Mouse (Mus musculus) G1E (cell line): ENCODE data around the gene Apopt1. TPM values are rescaled to one million over a fixed set of nuclear protein-coding genes. Genes with fewer than 3 reads are reported as not detected.
"Not testable (repeated sequence)": the region's sequence is repeated elsewhere in the genome, so short reads cannot be mapped to it uniquely, and the experiment has no call there.

Source experiments
- ATAC-seq: 2 replicates; pipeline ENCODE4 v1.8.0; 2016; ENCODE audit warnings: mild to moderate bottlenecking; ENCODE audit not compliant: insufficient number of reproducible peaks, poor library complexity, low FRiP score, severe bottlenecking; ENCODE audit errors: extremely low read depth
- DNase-seq: peaks from one replicate; pipeline ENCODE4 v3.0.0; 2012; ENCODE audit warnings: low spot score
- H3K27me3 ChIP-seq: 2 replicates; pipeline ENCODE4 v1.6.1; 2012; ENCODE audit warnings: mild to moderate bottlenecking, low read length, inconsistent platforms; ENCODE audit not compliant: insufficient read depth
- H3K36me3 ChIP-seq: replicated peaks from 2 replicates; pipeline ENCODE3; 2012; ENCODE audit warnings: mild to moderate bottlenecking, inconsistent platforms
- H3K4me1 ChIP-seq: 2 replicates; pipeline ENCODE4 v1.6.1; 2012; ENCODE audit warnings: low read depth, low read length, inconsistent platforms, mixed read lengths; ENCODE audit not compliant: insufficient read depth
- H3K4me3 ChIP-seq: 2 replicates; pipeline ENCODE4 v1.5.1; 2012; ENCODE audit warnings: low read depth, mild to moderate bottlenecking, inconsistent platforms, low read length, moderate library complexity, mixed read lengths
- H3K9me3 ChIP-seq: replicated peaks from 2 replicates; pipeline ENCODE4 v1.6.1; 2012; ENCODE audit warnings: inconsistent platforms
- CTCF ChIP-seq: IDR thresholded peaks from 2 replicates; pipeline ENCODE4 v1.5.1; 2012; ENCODE audit warnings: low read depth, low read length, inconsistent platforms, mixed read lengths
- GATA1 ChIP-seq: IDR thresholded peaks from 2 replicates; pipeline ENCODE4 v1.6.1; 2012; ENCODE audit warnings: borderline replicate concordance, low read length, inconsistent platforms, mixed read lengths
- GATA2 ChIP-seq: IDR thresholded peaks from 2 replicates; pipeline ENCODE4 v1.6.1; 2012; ENCODE audit warnings: low read depth, low read length, inconsistent platforms, borderline replicate concordance
- POLR2AphosphoS5 ChIP-seq: IDR thresholded peaks from 2 replicates; pipeline ENCODE4 v1.6.1; 2012; ENCODE audit warnings: low read depth, low read length, inconsistent platforms; ENCODE audit not compliant: insufficient replicate concordance
- TAL1 ChIP-seq: conservative IDR thresholded peaks from 2 replicates; pipeline ENCODE4 v1.6.1; 2012; ENCODE audit warnings: low read depth, low read length, inconsistent platforms, mixed read lengths
- polyA plus RNA-seq: library from polyadenylated mRNA; stranded (reverse); fragments of >175 nt; gene quantifications from 2 replicates; pipeline ENCODE4 v1.2.3, GENCODE M21; 2012
- total RNA-seq, 2 experiments: library from RNA; stranded (forward) in 1 of 2; stranded (reverse) in 1 of 2; fragments of 200-1000 nt in 1 of 2; fragments of >200 nt in 1 of 2; fragmentation: Nextera tagmentation in 1 of 2; gene quantifications; 2 replicates each; pipeline ENCODE4 v1.2.3; 2014 to 2017

Gene Apopt1
- total and polyA plus RNA-seq, 3 experiments, result 68.7 to 315 (median 109) TPM

DNA sequence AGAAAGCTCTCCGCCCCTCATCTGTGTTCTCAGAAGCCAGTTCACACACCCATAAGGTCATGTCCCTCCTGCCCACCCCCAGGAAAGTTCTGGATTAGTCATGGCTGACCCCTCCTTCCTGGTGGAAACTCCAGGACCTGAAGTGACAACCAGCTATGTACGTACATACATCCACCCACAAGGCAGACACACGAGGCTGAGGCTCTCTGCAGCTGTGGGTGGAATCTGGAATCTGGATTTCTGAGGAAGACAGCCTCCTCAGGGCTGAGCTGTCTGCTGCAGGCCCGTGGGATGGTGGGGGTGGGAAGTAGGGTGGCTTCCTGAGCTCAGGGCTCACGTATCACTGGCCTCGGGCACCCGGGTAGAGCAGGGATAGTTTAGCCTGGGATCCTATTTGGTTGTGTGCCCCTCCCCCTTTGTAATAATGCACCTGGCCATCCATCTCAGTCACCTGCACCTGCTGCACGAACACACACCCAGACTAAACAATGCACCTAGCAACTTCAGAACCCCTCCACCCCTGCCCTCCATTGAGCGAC is 12.1 kb upstream of the Apopt1 start:
- H3K36me3 ChIP-seq, result peaks cover 9% of the 10 kb centered on the region
- H3K9me3 ChIP-seq, result no peaks in the 10 kb centered on the region
- no peak for DNase-seq
- peaks cover 66% of the 10 kb centered on the region for H3K27me3 ChIP-seq
- no peak for ATAC-seq
- no peak overlapping the region for H3K4me3 ChIP-seq
- TF ChIP-seq GATA2 (no peak), TAL1 (no peak), GATA1 (no peak), POLR2AphosphoS5 (no peak), CTCF (no peak)
- peaks cover 6% of the 10 kb centered on the region; the same call in 1 of the 2 replicates for H3K4me1 ChIP-seq

DNA sequence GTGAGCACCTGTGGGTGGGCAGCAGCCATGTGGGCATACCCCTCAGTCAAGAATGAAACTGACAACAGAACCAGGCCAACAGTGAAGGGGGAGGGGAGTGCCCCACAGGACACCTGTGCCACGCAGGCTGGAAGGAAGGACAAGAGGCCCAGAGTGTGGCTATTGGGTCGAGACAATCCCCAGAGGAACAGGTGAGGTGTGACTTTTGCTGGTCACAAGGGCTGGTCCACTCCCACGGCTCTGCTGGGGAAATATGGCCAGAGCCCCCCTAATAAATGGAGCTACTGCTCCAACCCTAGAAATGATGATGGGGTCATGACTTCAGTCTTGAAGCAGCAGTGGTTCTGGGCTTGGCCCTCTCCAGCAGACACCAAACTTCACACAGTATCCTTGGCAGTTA is 9.8 kb upstream of the Apopt1 start:
- Histone ChIP-seq H3K4me1 (0 out of 2 replicates have a peak, but pooled peaks cover 5% of the 10 kb centered on the region), H3K36me3 (peaks cover 31% of the 10 kb centered on the region), H3K4me3 (no peak overlapping the region), H3K27me3 (peaks cover 49% of the 10 kb centered on the region), H3K9me3 (no peaks in the 10 kb centered on the region)
- DNase-seq (no peak), ATAC-seq (no peak)
- TF ChIP-seq TAL1, result no peak
- TF ChIP-seq CTCF, result no peak
- TF ChIP-seq GATA1, result no peak
- TF ChIP-seq GATA2, result no peak
- TF ChIP-seq POLR2AphosphoS5, result no peak

- peaks cover 44% of the 10 kb centered on the region for H3K36me3 ChIP-seq
- TF ChIP-seq POLR2AphosphoS5 (no peak), GATA1 (no peak)
- peaks cover 38% of the 10 kb centered on the region for H3K27me3 ChIP-seq
- 0 out of 2 replicates have a peak, but pooled peaks cover 5% of the 10 kb centered on the region for H3K4me1 ChIP-seq
- ATAC-seq, result no peak
- no peak overlapping the region for H3K4me3 ChIP-seq
- no peak for DNase-seq
- no peaks in the 10 kb centered on the region for H3K9me3 ChIP-seq
Measured at GRCm38 (mm10) chr12:111704609-111705008, 8.5 kb upstream of the Apopt1 start.

DNA sequence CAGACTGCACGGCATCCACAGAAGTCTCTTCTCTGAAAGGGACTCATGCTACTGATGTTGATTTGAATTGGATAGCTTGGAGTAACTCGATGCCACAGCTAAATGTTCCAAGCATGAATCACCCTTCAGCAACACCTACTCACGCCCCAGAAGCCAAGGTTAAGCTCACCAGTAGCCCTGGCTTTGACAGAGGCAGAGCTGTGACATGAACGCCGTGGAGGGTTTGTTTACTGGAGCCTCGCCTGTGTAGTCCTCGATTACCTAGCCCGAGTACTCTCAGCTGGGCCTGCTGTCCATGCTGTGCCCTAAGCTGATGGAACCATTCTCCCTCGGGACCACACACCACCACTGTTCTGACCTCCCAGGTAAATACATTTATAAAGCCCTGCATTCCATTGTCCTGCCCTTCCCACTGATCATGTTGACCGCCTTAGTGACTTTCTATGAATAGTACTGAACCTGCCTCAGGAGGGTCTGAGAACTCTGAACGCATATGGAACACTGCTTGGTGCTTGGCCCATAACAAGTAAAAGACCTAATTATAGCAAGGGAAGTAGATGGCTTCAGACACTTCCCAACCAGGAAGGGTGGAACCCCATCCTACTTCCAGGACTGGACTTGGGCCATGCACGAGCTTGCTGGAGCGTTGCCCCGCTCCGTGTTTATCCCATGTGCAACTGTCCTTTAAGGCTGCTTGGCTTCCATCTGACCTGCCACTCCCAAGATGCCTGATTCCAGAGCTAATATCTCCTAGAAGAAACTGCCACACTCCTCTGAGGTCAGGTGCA is 7.7 kb upstream of the Apopt1 start:
- H3K4me1 ChIP-seq, result peaks cover 10% of the 10 kb centered on the region
- DNase-seq (no peak), ATAC-seq (no peak)
- TF ChIP-seq GATA1 (no peak), POLR2AphosphoS5 (no peak), CTCF (no peak; the same call in 1 of the 2 replicates), TAL1 (no peak)
- H3K27me3 ChIP-seq, result peaks cover 30% of the 10 kb centered on the region
- H3K9me3 ChIP-seq, result no peaks in the 10 kb centered on the region
- peaks cover 52% of the 10 kb centered on the region for H3K36me3 ChIP-seq
- H3K4me3 ChIP-seq, result no peak overlapping the region

GRCm38 (mm10) chr12:111708181-111708580 is 4.9 kb upstream of the Apopt1 start:
- H3K9me3 ChIP-seq, result no peaks in the 10 kb centered on the region
- H3K4me3 ChIP-seq, result no peak overlapping the region
- peaks cover 28% of the 10 kb centered on the region for H3K4me1 ChIP-seq
- ATAC-seq, result no peak
- TF ChIP-seq CTCF, result no peak
- no peak for TF ChIP-seq GATA1
- no peak for TF ChIP-seq POLR2AphosphoS5
- TF ChIP-seq TAL1, result no peak
- no peak for TF ChIP-seq GATA2
- H3K27me3 ChIP-seq, result peaks cover 17% of the 10 kb centered on the region
- peaks cover 67% of the 10 kb centered on the region for H3K36me3 ChIP-seq
- DNase-seq, result no peak

GRCm38 (mm10) chr12:111710091-111710490 is 3.0 kb upstream of the Apopt1 start:
- Histone ChIP-seq H3K27me3 (peaks cover 2% of the 10 kb centered on the region; the same call in 1 of the 2 replicates), H3K36me3 (peaks cover 73% of the 10 kb centered on the region), H3K9me3 (no peaks in the 10 kb centered on the region), H3K4me1 (peaks cover 41% of the 10 kb centered on the region), H3K4me3 (no peak overlapping the region)
- TF ChIP-seq TAL1, result no peak
- no peak for TF ChIP-seq GATA1
- TF ChIP-seq CTCF, result no peak
- TF ChIP-seq POLR2AphosphoS5, result no peak
- no peak for TF ChIP-seq GATA2
- DNase-seq (no peak), ATAC-seq (no peak)

- Histone ChIP-seq H3K4me3 (peak overlapping the region; percentile 85), H3K36me3 (peaks cover 64% of the 10 kb centered on the region), H3K4me1 (peaks cover 47% of the 10 kb centered on the region), H3K9me3 (0 out of 2 replicates have a peak, but pooled peaks cover 3% of the 10 kb centered on the region), H3K27me3 (no peaks in the 10 kb centered on the region)
- ATAC-seq (no peak), DNase-seq (peak; percentile 68)
- TF ChIP-seq GATA1, result no peak
- no peak for TF ChIP-seq POLR2AphosphoS5
- no peak for TF ChIP-seq GATA2
- no peak for TF ChIP-seq CTCF
- no peak for TF ChIP-seq TAL1
Measured at GRCm38 (mm10) chr12:111712476-111712875, 585 bp upstream of the Apopt1 start.

- not testable (repeated sequence) for ATAC-seq, H3K27me3 ChIP-seq, H3K9me3 ChIP-seq, DNase-seq
- Histone ChIP-seq H3K4me1 (peaks cover 50% of the 10 kb centered on the region), H3K4me3 (peak overlapping the region; percentile 85), H3K36me3 (peaks cover 61% of the 10 kb centered on the region)
Measured at GRCm38 (mm10) chr12:111713880-111714279, 819 bp downstream of the Apopt1 start.
